Mouse (Mus musculus): ENCODE results near the gene Umod. TPM values are rescaled to one million over a fixed set of nuclear protein-coding genes. Genes with fewer than 3 reads are reported as not detected.

The Umod gene
- total and polyA plus RNA-seq, 3 experiments, result not detected

DNA sequence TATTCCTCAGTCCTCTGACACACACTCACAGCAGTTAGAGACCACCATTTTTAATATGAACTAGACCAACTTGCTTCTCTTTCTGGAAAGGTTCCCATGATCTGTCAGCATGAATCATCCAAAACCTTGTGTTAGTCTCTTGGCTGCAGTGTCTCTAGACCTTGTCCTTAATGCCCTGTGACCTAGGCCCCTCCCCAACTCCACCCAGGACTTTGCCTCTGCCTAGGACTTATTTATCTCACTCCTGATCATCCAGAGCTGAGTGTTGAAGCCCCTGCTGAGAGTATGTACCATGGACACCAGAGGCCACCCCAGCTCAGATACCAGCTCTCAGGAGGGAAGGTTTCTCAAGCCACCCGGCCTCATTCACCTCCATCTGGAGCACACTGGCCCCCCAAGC is 43.3 kb upstream of the Umod start:
- no peak overlapping the region for H3K9ac ChIP-seq (ENCODE audit: insufficient read depth, low read depth)
- no peak overlapping the region for H3K27ac ChIP-seq (ENCODE audit: insufficient read depth, low read depth)
- TF ChIP-seq TBP (conservative IDR thresholded peaks at IDR 0.05; ENCODE audit: low read depth, low read length), result no peak
- TF ChIP-seq ZKSCAN1 (IDR thresholded peaks at IDR 0.05; ENCODE audit: borderline replicate concordance, low read depth, low read length), result no peak
- peaks cover 17% of the 10 kb centered on the region for H3K27me3 ChIP-seq (replicated peaks)
- H3K4me2 ChIP-seq (ENCODE audit: insufficient read depth, low read depth, poor library complexity, severe bottlenecking), result no peak overlapping the region
- dilution Hi-C loops (cut with MboI; ENCODE audit: extremely low pct_ligation_motif_present, extremely low pct_unique_long_range_greater_than_20kb, low sequenced_read_pairs) (no loop called here), in situ Hi-C loops (cut with MboI; ENCODE audit: low pct_ligation_motif_present, low pct_unique_long_range_greater_than_20kb, low sequenced_read_pairs) (no loop called here)
- no peaks in the 10 kb centered on the region for H3K9me3 ChIP-seq (replicated peaks; ENCODE audit: low read length)
- DNase-seq (ENCODE audit: extremely low read depth), result no peak
- no peaks in the 10 kb centered on the region for H3K79me2 ChIP-seq (replicated peaks; ENCODE audit: control insufficient read depth, extremely low read depth, insufficient read depth, poor library complexity, severe bottlenecking)
- peaks cover 0 to 13% of the 10 kb centered on the region in 2 experiments; a peak in 2 of 4 replicates for H3K4me1 ChIP-seq (ENCODE audit: control insufficient read depth in 1 of 2, insufficient read depth in 2 of 2)
- no peaks in the 10 kb centered on the region for H3K36me3 ChIP-seq (replicated peaks in 1 of 2; ENCODE audit: control insufficient read depth in 1 of 2, insufficient read depth in 1 of 2, low read length in 1 of 2)
- H3K4me3 ChIP-seq (replicated peaks in 1 of 3; ENCODE audit: low read depth in 2 of 3, low read length in 2 of 3, poor library complexity in 1 of 3), result no peak overlapping the region

DNA sequence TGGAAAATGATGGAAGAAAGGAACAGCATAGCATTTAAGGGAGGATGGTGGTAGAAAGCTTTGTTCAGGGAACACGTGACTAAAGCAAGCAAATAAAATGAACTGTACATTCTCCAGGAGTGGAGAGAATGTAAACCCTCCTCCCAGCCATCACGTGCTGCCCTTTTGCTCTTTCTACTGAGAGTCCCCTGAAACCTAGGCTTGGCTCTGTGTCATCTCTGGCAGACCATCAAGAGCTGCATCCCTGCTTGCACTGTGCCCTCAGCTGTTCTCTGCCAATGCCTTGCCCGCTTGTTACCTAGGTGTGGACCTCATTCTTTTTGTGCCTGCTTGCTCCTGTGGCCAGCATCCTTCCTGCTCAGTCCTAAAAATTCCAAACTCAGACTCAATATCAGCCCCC is 42.7 kb upstream of the Umod start:
- Histone ChIP-seq H3K79me2 (replicated peaks; ENCODE audit: control insufficient read depth, extremely low read depth, insufficient read depth, poor library complexity, severe bottlenecking) (no peaks in the 10 kb centered on the region), H3K9ac (ENCODE audit: insufficient read depth, low read depth) (no peak overlapping the region), H3K4me2 (ENCODE audit: insufficient read depth, low read depth, poor library complexity, severe bottlenecking) (no peak overlapping the region), H3K27ac (ENCODE audit: insufficient read depth, low read depth) (no peak overlapping the region), H3K9me3 (replicated peaks; ENCODE audit: low read length) (no peaks in the 10 kb centered on the region), H3K4me1 (ENCODE audit: control insufficient read depth in 1 of 2, insufficient read depth in 2 of 2) (peaks cover 0 to 9% of the 10 kb centered on the region in 2 experiments; a peak in 2 of 4 replicates), H3K4me3 (replicated peaks in 1 of 3; ENCODE audit: low read depth in 2 of 3, low read length in 2 of 3, poor library complexity in 1 of 3) (no peak overlapping the region), H3K27me3 (replicated peaks) (peaks cover 18% of the 10 kb centered on the region), H3K36me3 (replicated peaks in 1 of 2; ENCODE audit: control insufficient read depth in 1 of 2, insufficient read depth in 1 of 2, low read length in 1 of 2) (no peaks in the 10 kb centered on the region)
- TF ChIP-seq MEF2A (IDR thresholded peaks at IDR 0.05; ENCODE audit: borderline replicate concordance, low read depth, low read length), result no peak
- in situ Hi-C loops (cut with MboI; ENCODE audit: low pct_ligation_motif_present, low pct_unique_long_range_greater_than_20kb, low sequenced_read_pairs) (no loop called here), dilution Hi-C loops (cut with MboI; ENCODE audit: extremely low pct_ligation_motif_present, extremely low pct_unique_long_range_greater_than_20kb, low sequenced_read_pairs) (no loop called here)
- no peak for DNase-seq (ENCODE audit: extremely low read depth)

DNA sequence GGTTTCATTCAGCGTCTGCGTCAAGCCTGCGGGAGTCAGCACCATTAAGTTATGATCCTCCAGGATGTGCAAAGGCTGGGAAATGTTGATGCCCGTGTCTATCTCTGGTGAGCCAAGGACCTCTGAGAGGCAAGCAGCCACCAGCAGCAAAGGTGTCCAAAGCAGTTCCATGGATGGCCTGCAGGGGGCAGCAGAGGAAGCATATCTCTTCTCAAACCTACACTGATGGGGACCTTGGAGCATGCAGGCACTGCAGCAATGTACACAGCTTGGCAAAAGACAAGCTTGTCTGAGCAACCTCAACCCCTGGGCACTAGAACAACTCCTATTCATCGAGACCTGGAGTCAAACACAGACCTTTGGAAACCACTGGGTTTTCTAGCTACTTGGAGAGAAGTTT is 40.6 kb upstream of the Umod start:
- Histone ChIP-seq H3K27ac (ENCODE audit: insufficient read depth, low read depth) (no peak overlapping the region), H3K27me3 (replicated peaks) (peaks cover 18% of the 10 kb centered on the region), H3K36me3 (replicated peaks in 1 of 2; ENCODE audit: control insufficient read depth in 1 of 2, insufficient read depth in 1 of 2, low read length in 1 of 2) (no peaks in the 10 kb centered on the region), H3K4me1 (ENCODE audit: control insufficient read depth in 1 of 2, insufficient read depth in 2 of 2) (peaks cover 0 to 9% of the 10 kb centered on the region in 2 experiments; a peak in 1 of 4 replicates), H3K79me2 (replicated peaks; ENCODE audit: control insufficient read depth, extremely low read depth, insufficient read depth, poor library complexity, severe bottlenecking) (no peaks in the 10 kb centered on the region), H3K4me2 (ENCODE audit: insufficient read depth, low read depth, poor library complexity, severe bottlenecking) (no peak overlapping the region), H3K4me3 (replicated peaks in 1 of 3; ENCODE audit: low read depth in 2 of 3, low read length in 2 of 3, poor library complexity in 1 of 3) (no peak overlapping the region), H3K9me3 (replicated peaks; ENCODE audit: low read length) (no peaks in the 10 kb centered on the region), H3K9ac (ENCODE audit: insufficient read depth, low read depth) (no peak overlapping the region)
- dilution Hi-C loops (cut with MboI; ENCODE audit: extremely low pct_ligation_motif_present, extremely low pct_unique_long_range_greater_than_20kb, low sequenced_read_pairs), result no loop called here
- peak; percentile 79 for DNase-seq (ENCODE audit: extremely low read depth)
- no peak for TF ChIP-seq POLR2AphosphoS2 (IDR thresholded peaks at IDR 0.05; ENCODE audit: low read depth, low read length)
- TF ChIP-seq HCFC1 (IDR thresholded peaks at IDR 0.05; ENCODE audit: low read depth, low read length), result no peak
- no peak for TF ChIP-seq GABPA (IDR thresholded peaks at IDR 0.05; ENCODE audit: insufficient replicate concordance, low read depth, low read length)
- no peak for TF ChIP-seq PAX5 (IDR thresholded peaks at IDR 0.05; ENCODE audit: low read length)
- TF ChIP-seq IRF4 (IDR thresholded peaks at IDR 0.05; ENCODE audit: low read depth, low read length), result no peak
- TF ChIP-seq TBP (conservative IDR thresholded peaks at IDR 0.05; ENCODE audit: low read depth, low read length), result no peak
- TF ChIP-seq RCOR1 (conservative IDR thresholded peaks at IDR 0.05; ENCODE audit: low read depth, low read length), result no peak
- TF ChIP-seq RAD21 (IDR thresholded peaks at IDR 0.05; ENCODE audit: low read depth, low read length), result peak; percentile 82
- no peak for TF ChIP-seq NELFE (IDR thresholded peaks at IDR 0.05; ENCODE audit: low read depth, low read length)
- TF ChIP-seq ZC3H11A (IDR thresholded peaks at IDR 0.05; ENCODE audit: low read depth, low read length), result peak; percentile 39
- TF ChIP-seq KAT2A (IDR thresholded peaks at IDR 0.05; ENCODE audit: insufficient replicate concordance, low read length), result no peak
- TF ChIP-seq CTCF (conservative IDR thresholded peaks at IDR 0.05 in 1 of 2, IDR thresholded peaks at IDR 0.05 in 1 of 2; ENCODE audit: low read depth in 2 of 2, low read length in 2 of 2), result peak; percentile 87 to 96
- TF ChIP-seq NRF1 (IDR thresholded peaks at IDR 0.05; ENCODE audit: low read depth, low read length), result no peak
- no peak for TF ChIP-seq ELF1 (IDR thresholded peaks at IDR 0.05; ENCODE audit: low read depth, low read length)
- peak; percentile 77 for TF ChIP-seq SMC3 (IDR thresholded peaks at IDR 0.05; ENCODE audit: low read depth, low read length)
- no peak for TF ChIP-seq EP300 (IDR thresholded peaks at IDR 0.05; ENCODE audit: low read length)
- in situ Hi-C loops (cut with MboI; ENCODE audit: low pct_ligation_motif_present, low pct_unique_long_range_greater_than_20kb, low sequenced_read_pairs), result loop anchor here (10.0 kb wide), 1 partner anchor 505 kb away; no protein-coding TSS in a partner anchor
